Mouse (Mus musculus) liver, embryonic 11.5 days (tissue): Measurements from ENCODE around the gene Trmt61a. TPM values are rescaled to one million over a fixed set of nuclear protein-coding genes. Genes with fewer than 3 reads are reported as not detected.

Experiments used
- ATAC-seq: fragments of 200-750 bp; cut with Nextera tagmentation; replicated peaks from 2 replicates; pipeline ENCODE4 v1.8.0; 2017; ENCODE audit warnings: moderate number of reproducible peaks, mild to moderate bottlenecking, moderate TSS enrichment, moderate library complexity; ENCODE audit not compliant: low FRiP score
- DNase-seq: peaks from one replicate; pipeline ENCODE4 v3.0.0-alpha.2; 2017; ENCODE audit warnings: low spot score
- H3K27ac ChIP-seq: fragments of 300-500 bp; sonication (generic); 2 replicates; pipeline ENCODE4 v1.5.1; 2014; ENCODE audit warnings: mild to moderate bottlenecking, low read depth, low read length, control low read depth
- H3K27me3 ChIP-seq: fragments of 300-500 bp; sonication (generic); replicated peaks from 2 replicates; pipeline ENCODE4 v1.6.1; 2014; ENCODE audit warnings: low read length, mixed read lengths; ENCODE audit not compliant: control insufficient read depth, insufficient read depth
- H3K36me3 ChIP-seq: fragments of 300-500 bp; sonication (generic); 2 replicates; pipeline ENCODE4 v1.6.1; 2014; ENCODE audit warnings: mild to moderate bottlenecking, low read length, moderate library complexity, mixed read lengths; ENCODE audit not compliant: control insufficient read depth, insufficient read depth
- H3K4me1 ChIP-seq: fragments of 300-500 bp; sonication (generic); replicated peaks from 2 replicates; pipeline ENCODE4 v1.6.1; 2014; ENCODE audit warnings: low read length, mixed read lengths; ENCODE audit not compliant: control insufficient read depth, insufficient read depth
- H3K4me2 ChIP-seq: fragments of 300-500 bp; sonication (generic); 2 replicates; pipeline ENCODE4 v1.6.1; 2014; ENCODE audit warnings: mild to moderate bottlenecking, control low read depth, moderate library complexity
- H3K4me3 ChIP-seq: fragments of 300-500 bp; sonication (generic); 2 replicates; pipeline ENCODE4 v1.5.1; 2014; ENCODE audit warnings: low read depth, low read length, control low read depth
- H3K9ac ChIP-seq: fragments of 300-500 bp; sonication (generic); 2 replicates; pipeline ENCODE4 v1.6.1; 2014; ENCODE audit warnings: low read depth, low read length, control low read depth
- H3K9me3 ChIP-seq: fragments of 300-500 bp; sonication (generic); 2 replicates; pipeline ENCODE4 v1.6.1; 2016; ENCODE audit warnings: low read length, inconsistent platforms, mixed read lengths; ENCODE audit not compliant: control insufficient read depth
- WGBS: fragments of 180-500 bp; shearing (Covaris S2); extraction: QIAGEN DNeasy Blood & Tissue Kit; methylation state at CpG from one replicate; pipeline ENCODE4 v1.1.7; 2014; 5-methylcytosine and 5-hydroxymethylcytosine counted together
- polyA plus RNA-seq: library from polyadenylated mRNA; unstranded; fragments of >200 nt; fragmentation: Nextera tagmentation; extraction: Ambion mirVana; gene quantifications from 2 replicates; pipeline ENCODE4 v1.2.1, GENCODE M21; 2014

Trmt61a gene
- polyA plus RNA-seq, 1 experiment from 2014 or later = 21.0 TPM

GRCm38 (mm10) chr12:111698346-111698913 lies 20.5 kb downstream of the Trmt61a start:
- H3K9ac ChIP-seq = no peak overlapping the region
- no peak overlapping the region for H3K27ac ChIP-seq
- no peak overlapping the region for H3K4me2 ChIP-seq
- ATAC-seq (no peak), DNase-seq (no peak)
- peaks cover 15% of the 10 kb centered on the region for H3K4me1 ChIP-seq
- no peaks in the 10 kb centered on the region; the same call in 1 of the 2 replicates for H3K27me3 ChIP-seq
- H3K9me3 ChIP-seq = no peaks in the 10 kb centered on the region
- WGBS = 88% methylated on average over 6 of the region's 6 CpGs
- no peaks in the 10 kb centered on the region for H3K36me3 ChIP-seq
- no peak overlapping the region for H3K4me3 ChIP-seq

- 77% methylated on average over 4 of the region's 4 CpGs for WGBS
- no peaks in the 10 kb centered on the region; the same call in 1 of the 2 replicates for H3K27me3 ChIP-seq
- no peaks in the 10 kb centered on the region for H3K9me3 ChIP-seq
- H3K36me3 ChIP-seq = no peaks in the 10 kb centered on the region
- H3K4me3 ChIP-seq = no peak overlapping the region
- no peak for ATAC-seq
- H3K4me2 ChIP-seq = no peak overlapping the region
- no peak overlapping the region for H3K27ac ChIP-seq
- DNase-seq = no peak
- H3K4me1 ChIP-seq = peaks cover 3% of the 10 kb centered on the region
- no peak overlapping the region for H3K9ac ChIP-seq
Measured at GRCm38 (mm10) chr12:111699542-111699941, 21.6 kb downstream of the Trmt61a start.

GRCm38 (mm10) chr12:111700920-111701458 lies 23.1 kb downstream of the Trmt61a start:
- H3K9ac ChIP-seq = no peak overlapping the region

GRCm38 (mm10) chr12:111703301-111703700 lies 25.4 kb downstream of the Trmt61a start:
- no peaks in the 10 kb centered on the region; the same call in 1 of the 2 replicates for H3K27me3 ChIP-seq
- WGBS = 68% methylated on average over 3 of the region's 3 CpGs
- H3K4me3 ChIP-seq = no peak overlapping the region
- no peaks in the 10 kb centered on the region for H3K4me1 ChIP-seq
- H3K36me3 ChIP-seq = no peaks in the 10 kb centered on the region
- ATAC-seq = no peak
- H3K27ac ChIP-seq = no peak overlapping the region
- no peak overlapping the region for H3K4me2 ChIP-seq
- H3K9ac ChIP-seq = no peak overlapping the region
- H3K9me3 ChIP-seq = no peaks in the 10 kb centered on the region
- DNase-seq = no peak

More at GRCm38 (mm10) chr12:111700920-111701458, 23.1 kb downstream of the Trmt61a start:
- no peaks in the 10 kb centered on the region; the same call in 1 of the 2 replicates for H3K27me3 ChIP-seq
- DNase-seq = no peak
- no peak overlapping the region for H3K4me2 ChIP-seq
- no peak for ATAC-seq
- WGBS = 70% methylated on average over 9 of the region's 9 CpGs
- no peak overlapping the region for H3K4me3 ChIP-seq
- no peaks in the 10 kb centered on the region for H3K36me3 ChIP-seq
- no peaks in the 10 kb centered on the region for H3K4me1 ChIP-seq
- H3K9me3 ChIP-seq = no peaks in the 10 kb centered on the region
- H3K27ac ChIP-seq = no peak overlapping the region

- 65% methylated on average over 9 of the region's 9 CpGs for WGBS
- Histone ChIP-seq H3K9ac (no peak overlapping the region), H3K4me3 (no peak overlapping the region), H3K27ac (no peak overlapping the region), H3K4me2 (no peak overlapping the region), H3K9me3 (no peaks in the 10 kb centered on the region), H3K36me3 (peaks cover 3% of the 10 kb centered on the region; the same call in 1 of the 2 replicates), H3K4me1 (no peaks in the 10 kb centered on the region), H3K27me3 (no peaks in the 10 kb centered on the region; the same call in 1 of the 2 replicates)
- no peak for DNase-seq
- no peak for ATAC-seq
Measured at GRCm38 (mm10) chr12:111704609-111705008, 26.7 kb downstream of the Trmt61a start.

GRCm38 (mm10) chr12:111705186-111705973 lies 27.5 kb downstream of the Trmt61a start:
- Histone ChIP-seq H3K27me3 (no peaks in the 10 kb centered on the region; the same call in 1 of the 2 replicates), H3K4me3 (no peak overlapping the region), H3K36me3 (peaks cover 10% of the 10 kb centered on the region), H3K27ac (no peak overlapping the region), H3K4me1 (no peaks in the 10 kb centered on the region), H3K9me3 (no peaks in the 10 kb centered on the region), H3K4me2 (no peak overlapping the region), H3K9ac (no peak overlapping the region)
- DNase-seq = no peak
- WGBS = 75% methylated on average over 15 of the region's 15 CpGs
- ATAC-seq = no peak

GRCm38 (mm10) chr12:111708181-111708580 lies 30.3 kb downstream of the Trmt61a start:
- H3K27ac ChIP-seq = no peak overlapping the region
- H3K4me1 ChIP-seq = peaks cover 8% of the 10 kb centered on the region
- no peaks in the 10 kb centered on the region for H3K9me3 ChIP-seq
- no peak overlapping the region for H3K4me3 ChIP-seq
- 85% methylated on average over 4 of the region's 4 CpGs for WGBS
- no peak overlapping the region for H3K9ac ChIP-seq
- H3K4me2 ChIP-seq = no peak overlapping the region
- ATAC-seq (no peak), DNase-seq (no peak)
- H3K27me3 ChIP-seq = no peaks in the 10 kb centered on the region; the same call in 1 of the 2 replicates
- H3K36me3 ChIP-seq = peaks cover 17% of the 10 kb centered on the region

GRCm38 (mm10) chr12:111710091-111710490 lies 32.2 kb downstream of the Trmt61a start:
- no peak overlapping the region for H3K4me3 ChIP-seq
- H3K9me3 ChIP-seq = no peaks in the 10 kb centered on the region
- H3K27me3 ChIP-seq = no peaks in the 10 kb centered on the region
- no peak overlapping the region for H3K4me2 ChIP-seq
- no peak overlapping the region for H3K27ac ChIP-seq
- no peak overlapping the region for H3K9ac ChIP-seq
- ATAC-seq = no peak
- DNase-seq = no peak
- peaks cover 15% of the 10 kb centered on the region for H3K4me1 ChIP-seq
- H3K36me3 ChIP-seq = peaks cover 17% of the 10 kb centered on the region
- WGBS = 91% methylated on average over 10 of the region's 10 CpGs
